Mouse (Mus musculus) yolk sac, embryonic 10.5 days (tissue): Measurements from ENCODE around the gene Snx21.
"Not testable (repeated sequence)": the region's sequence is repeated elsewhere in the genome, so short reads cannot be mapped to it uniquely, and the experiment has no call there.

Experiments used
- DNase-seq: peaks from one replicate; pipeline ENCODE4 v3.0.0-alpha.2; 2017; ENCODE audit warnings: low spot score

The Snx21 gene

DNA sequence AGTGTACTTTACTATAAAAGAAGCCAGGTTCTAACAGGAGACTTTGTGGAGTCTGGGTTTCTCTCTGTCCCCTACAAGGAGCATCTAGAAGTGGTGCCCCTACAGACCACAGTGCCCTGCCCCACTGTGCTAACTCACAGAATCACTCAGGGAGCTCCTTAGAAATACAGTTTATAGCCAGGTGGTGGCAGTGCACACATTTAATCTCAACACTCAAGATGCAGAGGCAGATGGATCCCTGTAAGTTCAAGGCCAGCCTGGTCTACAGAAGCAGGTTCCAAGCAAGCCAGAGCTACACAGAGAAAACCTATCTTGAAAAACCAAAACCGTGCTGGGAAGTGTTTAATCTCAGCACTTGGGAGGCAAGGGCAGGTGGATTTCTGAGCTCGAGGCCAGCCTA is 8.1 kb downstream of the Snx21 start:
- no peak for DNase-seq

DNA sequence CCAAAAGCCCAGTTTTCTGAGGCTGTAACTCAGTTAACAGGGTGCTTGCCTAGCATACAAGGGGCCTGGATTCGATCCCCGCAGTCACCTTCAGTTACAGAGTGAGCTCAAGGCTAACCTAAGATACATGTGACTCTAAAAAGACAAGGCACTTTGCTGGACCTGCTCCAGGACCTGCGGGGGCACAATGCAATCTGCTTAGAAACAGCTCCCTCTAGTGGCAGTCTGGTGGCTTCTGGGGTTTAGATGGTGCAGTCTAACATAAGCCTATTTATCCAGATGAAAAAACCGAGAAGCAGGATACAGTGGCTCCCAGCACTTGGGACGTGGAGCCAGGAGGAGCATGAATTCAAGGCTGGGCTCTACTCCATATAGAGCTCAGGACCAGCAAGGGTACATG is 8.7 kb downstream of the Snx21 start:
- DNase-seq, result no peak

DNA sequence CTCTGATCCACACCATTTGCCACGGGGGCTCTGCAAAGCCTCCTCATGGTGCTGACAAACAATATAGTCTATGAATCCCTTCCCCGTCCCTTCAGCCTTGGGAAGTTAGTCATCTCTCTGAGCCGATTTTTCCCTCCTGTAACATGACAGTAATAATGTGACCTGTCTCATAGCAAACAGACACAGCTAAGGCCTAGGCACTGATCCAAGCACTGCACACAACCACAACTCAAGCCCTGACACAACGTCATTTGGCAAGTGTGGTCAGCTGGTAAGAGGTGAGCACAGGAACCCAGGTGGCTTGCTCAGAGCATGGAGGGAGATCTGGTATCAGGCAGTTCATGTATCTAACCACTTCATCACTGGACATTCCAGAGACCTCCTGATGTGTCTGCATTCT is 10.2 kb downstream of the Snx21 start:
- DNase-seq, result no peak

DNA sequence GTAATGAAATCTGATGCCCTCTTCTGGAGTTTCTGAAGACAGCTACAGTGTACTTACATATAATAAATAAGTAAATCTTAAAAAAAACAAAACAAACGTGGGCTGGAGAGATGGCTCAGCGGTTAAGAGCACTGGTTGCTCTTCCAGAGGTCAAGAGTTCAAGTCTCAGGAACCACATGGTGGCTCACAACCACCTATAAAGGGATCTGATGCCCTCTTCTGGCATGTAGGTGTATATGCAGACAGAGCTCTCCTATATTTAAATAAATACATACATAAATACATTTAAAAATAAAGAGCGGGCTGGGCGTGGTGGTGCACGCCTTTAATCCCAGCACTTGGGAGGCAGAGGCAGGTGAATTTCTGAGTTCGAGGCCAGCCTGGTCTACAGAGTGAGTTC is 12.9 kb downstream of the Snx21 start:
- DNase-seq, result not testable (repeated sequence)

DNA sequence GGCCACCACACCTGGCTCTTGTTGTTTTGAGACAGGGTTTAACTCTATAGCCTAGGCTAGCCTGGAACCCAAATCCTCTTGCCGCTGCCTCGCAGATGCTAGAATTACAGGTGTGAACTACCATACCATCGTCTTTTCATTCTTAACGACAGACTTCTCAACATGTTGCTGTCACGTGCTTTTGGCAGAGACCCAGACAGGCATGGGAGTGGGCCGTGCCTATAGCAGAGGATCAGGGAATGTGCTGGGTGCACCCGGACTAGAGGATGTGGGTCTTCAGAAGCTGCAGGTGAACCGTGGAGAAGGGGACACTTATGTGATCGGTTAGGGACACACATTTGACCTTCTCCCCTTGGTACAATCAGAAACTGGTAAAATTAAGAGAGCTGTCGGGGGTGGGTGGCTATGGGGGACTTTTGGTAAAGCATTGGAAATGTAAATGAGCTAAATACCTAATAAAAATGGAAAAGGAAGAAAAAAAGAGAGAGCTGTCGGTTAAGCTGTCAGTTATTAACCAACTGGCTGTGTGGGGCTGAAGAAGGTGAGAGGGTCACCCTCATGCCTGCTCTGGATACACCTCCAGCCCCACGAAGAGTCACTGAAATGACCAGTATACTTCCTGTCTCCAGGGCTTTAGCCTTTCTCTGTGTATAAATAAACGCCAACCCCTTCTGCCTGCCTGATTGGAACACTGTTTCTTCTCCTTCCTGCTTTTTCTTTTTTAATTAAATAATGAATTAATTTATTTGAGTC is 14.8 kb downstream of the Snx21 start:
- DNase-seq, result no peak

DNA sequence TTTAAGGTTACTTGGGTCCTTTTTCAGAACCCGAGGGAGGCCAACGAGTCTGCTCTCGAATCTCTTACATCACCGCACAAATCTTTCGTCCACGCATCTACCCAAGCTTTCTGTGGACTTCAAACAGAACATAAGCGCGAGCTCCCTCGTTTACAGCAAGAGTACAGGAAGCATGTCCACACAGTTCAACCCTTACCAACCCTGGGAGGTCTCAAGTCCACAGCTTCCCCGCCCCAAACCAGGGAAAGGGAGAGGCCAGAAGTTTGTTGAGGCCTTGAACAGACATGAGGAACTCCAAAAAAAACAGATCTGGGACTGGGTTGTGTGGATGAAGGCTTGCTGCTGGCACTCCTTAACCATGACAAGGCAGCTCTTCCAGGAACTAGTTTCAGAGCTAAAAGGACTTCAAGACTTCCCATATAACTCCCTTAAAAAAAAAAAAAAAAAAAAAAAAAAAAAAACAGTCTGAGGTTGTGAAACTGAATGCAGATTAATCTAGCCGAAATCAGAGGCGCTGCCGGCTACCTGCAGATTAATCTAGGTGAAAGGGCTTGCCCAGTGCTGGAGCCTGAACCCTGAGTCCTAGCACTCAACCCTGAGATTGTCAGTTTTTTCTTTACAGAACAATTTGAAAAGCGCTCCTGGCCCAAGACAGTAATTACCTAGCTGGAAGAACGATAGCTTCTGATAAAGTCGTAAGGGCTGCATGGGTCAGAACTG is 17.7 kb downstream of the Snx21 start:
- DNase-seq, result no peak

DNA sequence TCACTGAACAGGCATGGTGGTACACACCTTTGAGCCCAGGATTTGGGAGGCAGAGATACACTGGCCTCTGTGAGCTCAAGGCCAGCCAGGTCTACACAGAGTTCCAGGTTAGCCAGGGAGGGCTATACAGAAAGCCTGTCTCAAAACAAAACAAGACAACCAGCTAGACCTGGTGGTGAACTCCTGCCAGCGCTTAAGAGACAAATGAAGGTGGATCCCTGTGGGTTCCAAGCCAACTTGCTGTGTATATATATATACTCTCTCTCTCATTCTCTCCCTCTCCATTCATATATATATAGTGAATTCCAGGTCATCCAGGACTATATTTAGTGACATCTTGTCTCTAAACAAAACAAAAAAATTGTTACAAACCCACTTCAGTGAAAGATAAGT is 18.3 kb downstream of the Snx21 start:
- no peak for DNase-seq

DNA sequence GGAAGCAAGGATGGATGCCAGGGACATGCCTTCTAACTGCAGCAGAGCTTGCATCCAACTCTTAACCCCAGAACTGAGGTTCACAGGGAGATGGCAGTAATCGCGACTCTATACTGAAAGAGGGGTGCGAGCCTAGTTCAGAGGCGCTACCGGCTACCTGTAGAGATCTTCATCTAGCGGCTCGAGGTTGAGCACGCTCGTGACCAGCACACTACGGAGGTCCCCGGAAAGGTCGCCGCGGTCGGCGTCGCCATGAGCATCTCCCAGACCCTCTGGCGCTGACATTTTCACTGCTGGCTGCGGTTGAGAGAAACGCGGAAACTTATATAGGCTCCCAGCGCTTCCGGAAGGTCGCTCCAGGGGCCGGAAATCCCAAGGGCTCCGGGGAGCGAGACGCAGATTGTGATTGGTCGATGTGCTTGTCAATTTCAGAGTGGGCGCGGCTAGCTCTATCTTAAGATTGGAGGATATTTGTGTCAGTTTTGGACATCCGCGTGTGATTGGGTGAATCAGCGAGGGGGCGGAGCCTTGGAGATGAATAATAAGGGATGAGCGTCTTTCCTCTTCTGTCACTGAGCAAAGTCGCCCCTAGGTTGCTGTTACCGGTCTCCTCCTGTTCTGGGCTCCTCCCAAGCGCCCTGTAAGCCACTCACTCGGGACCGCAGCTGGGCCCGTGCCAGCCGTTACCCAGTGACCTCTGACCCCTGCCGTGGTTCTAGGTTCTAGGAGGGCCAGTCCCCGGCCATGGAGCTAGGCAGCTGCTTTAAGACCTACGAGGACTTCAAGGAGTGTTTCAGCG is 19.1 kb downstream of the Snx21 start, which contains the start of the genes Acot8 and Zswim3:
TSS of gene Acot8 (minus strand) at position 350 of the 799 bp plus-strand sequence.
TSS of gene Zswim3 (plus strand) at position 566 of the 799 bp plus-strand sequence.
- DNase-seq, result peak; percentile 99

DNA sequence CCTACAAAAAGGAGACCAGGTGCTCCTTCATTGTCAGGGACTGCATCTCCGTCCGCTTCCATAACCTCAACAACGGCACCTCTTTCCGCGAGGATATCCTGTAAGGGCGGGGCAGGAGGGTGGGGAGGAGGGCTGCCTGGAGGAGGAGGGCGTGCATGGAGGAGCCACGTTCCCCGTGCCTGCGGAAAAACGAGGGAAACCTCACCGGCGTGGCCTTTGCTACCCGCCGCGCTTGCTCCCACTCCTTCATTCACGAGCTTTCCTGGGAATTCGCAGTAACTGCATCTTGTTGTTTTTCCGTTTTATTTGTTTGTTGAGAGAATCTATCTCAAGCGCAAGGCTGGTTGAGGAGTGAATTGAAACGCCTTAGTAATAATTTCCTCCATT is 19.7 kb downstream of the Snx21 start:
- DNase-seq, result no peak

DNA sequence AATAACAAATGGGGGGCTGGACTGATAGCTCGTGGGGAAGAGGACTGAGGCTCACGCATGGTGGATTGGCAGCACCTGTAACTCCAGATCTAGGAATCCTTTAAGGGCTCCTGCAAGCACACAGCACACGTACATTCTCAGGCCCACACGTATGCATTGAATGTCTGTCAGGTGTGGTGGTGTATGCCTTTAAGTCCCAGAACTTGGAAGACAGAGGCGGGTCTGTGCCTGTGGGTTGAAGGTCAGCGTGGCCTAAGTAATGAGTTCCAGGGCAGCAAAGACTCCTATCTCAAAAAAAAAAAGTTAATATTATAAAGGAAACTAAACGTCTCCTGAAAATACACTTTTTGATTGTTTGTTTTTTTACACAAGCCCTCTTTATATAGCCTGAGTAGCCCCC is 21.0 kb downstream of the Snx21 start:
- peak; percentile 51 for DNase-seq

DNA sequence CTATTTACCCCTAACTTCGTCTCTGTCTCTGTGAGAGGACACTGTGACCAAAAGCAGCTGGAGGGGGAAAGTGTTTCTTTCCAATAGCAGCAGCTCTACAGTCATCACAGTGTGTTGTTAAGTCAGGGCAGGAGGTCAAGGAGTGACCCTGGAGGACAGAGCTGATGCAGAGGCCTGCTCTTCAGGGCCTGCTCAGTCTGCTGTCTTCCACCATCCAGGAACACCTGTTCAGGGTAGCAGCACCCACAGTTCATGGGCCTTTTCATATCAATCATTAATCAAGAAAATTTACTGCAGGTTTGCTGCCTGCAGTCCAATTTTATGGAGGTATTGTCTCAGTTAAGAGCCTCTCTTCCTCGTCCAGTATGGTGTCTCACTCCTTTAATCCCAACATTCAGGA is 27.9 kb downstream of the Snx21 start:
- no peak for DNase-seq

DNA sequence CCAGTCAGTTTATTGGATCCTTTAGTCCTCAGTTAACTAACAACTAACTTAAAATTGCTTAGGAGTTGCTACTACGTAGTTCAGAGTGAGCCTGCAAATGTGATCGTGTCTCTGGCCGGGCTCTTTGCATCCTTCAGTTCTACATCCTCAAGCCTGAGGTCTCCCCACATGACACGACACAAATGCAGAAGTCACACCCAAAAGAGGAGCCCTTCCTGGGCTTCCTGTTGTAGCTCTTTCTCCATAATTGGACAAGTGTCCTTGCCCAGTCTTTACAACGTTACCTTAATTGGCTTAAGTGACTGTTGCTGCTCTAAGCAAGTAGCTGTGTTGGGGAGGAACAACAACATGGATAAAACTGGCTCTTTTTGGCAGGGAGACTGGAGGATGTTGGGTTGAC is 29.7 kb downstream of the Snx21 start:
- DNase-seq, result no peak

DNA sequence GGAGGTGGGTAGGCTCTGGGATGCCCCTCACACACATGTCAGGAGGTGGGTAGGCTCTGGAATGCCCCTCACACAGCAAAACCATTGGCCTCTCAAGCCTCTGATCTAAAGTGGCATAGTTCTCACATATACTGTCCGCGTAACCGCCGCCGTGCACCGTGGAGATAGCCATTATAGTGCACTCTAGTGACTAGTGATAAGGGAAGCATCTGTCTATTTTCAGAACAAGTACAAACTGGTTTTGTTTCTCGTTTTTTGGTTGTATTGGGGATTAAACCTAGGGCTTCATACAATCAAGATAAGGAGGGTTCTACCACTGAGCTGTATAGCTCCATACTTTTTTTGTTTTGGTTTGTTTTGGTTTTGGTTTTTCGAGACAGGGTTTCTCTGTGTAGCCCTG is 30.2 kb downstream of the Snx21 start:
- no peak for DNase-seq

DNA sequence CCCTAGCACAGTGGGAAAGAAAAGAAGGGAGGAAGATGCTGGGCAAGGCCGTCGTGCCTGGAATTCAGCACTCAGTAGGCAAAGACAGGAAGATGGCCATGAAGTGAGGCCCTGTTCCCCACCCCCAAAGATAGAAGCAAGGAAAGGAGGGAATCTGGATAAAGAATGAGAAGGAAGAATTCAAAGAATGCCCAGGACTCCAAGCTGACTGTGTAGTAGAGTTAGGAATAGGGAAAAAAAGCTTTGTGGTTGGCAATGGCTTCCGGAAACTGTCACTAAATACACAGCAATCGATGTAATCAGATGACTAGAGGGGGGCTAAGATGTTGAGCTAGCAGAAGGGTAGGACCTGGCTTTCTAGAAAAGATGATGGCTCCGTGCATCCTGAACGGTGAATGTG is 31.6 kb downstream of the Snx21 start:
- DNase-seq, result no peak

DNA sequence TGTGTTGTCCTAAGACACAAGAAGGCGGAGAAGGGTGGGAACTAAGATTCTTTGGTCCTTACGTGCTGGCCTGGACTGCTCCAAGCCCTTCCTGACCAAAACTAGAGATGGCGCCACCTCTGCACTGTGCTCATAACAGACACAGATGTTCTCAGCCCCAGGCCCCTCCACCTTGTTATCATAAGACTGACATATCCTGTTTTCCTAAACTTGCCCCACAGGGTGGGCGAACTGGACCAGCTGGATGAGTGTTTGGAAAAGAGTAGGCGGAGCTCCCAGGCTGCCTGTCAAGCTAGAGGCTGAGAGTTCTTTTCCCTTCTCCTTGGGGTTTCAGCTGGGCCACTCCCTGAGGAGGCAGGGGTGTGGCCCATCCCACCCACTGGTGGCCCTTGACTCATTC is 32.1 kb downstream of the Snx21 start:
- no peak for DNase-seq

DNA sequence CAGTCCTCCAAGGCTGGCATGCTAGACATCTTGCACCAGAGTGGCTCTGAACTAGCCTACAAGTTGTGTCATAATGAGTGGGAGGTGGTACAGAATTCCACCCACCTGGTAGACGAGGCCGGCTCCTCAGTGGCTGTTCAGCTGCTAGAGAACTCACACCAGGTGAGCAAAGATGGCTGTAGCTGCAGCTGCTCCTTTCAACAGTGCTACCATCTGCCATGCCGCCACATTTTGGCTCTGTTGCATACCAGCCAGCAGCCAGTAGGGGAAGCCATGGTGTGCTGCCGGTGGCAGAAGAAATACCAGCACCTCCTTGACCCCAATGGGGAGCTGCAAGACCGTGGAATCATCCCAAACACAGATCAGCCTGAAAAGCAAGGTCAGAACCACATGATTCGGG is 35.4 kb downstream of the Snx21 start:
- no peak for DNase-seq

DNA sequence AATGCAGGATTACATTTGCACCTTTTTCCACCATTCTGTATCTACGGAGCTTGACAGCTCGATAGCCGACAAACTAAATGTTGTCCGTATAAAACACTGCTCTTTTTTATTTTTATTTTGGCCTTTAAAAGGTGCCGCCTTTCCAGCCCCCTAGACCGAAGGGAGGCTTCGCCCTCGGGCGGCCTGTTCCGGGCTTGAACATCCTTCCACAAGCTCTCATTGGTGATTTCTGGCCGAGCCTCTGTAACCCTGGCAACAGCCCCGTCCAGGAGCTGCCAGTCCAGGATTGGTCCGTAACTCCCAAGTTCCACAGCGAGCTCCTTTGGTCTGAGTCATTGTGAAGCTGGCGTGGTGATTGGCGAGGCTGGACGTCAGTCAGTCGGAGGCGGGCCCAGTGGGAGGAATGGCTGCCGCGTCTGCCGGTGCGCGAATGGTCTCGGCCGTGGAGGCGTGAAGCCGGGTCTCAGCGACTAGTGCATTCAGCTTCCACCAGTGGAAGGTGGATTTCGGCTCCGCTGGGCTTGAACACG is 37.1 kb downstream of the Snx21 start, which contains the start of gene Zswim1:
TSS of gene Zswim1 (plus strand) at position 51 of the 530 bp plus-strand sequence.
- DNase-seq, result peak; percentile 98

DNA sequence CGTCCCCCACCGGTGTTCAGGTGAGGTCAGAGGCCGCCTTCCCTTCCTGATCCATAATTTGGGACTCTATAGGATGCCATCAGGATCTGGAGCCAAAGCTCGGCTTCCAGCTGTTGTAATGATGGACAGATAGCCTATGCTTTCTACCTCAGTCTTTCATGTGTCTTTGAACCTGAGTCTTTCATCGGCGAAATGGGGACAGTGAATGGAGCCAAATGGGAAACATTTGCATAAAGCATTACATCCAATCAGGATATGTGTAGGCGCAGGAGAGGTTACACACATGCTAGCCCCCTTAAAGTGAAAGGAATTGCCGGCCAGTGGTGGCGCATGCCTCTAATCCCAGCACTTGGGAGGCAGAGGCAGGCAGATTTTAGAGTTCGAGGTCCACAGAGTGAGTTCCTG is 37.6 kb downstream of the Snx21 start:
- peak; percentile 60 for DNase-seq

DNA sequence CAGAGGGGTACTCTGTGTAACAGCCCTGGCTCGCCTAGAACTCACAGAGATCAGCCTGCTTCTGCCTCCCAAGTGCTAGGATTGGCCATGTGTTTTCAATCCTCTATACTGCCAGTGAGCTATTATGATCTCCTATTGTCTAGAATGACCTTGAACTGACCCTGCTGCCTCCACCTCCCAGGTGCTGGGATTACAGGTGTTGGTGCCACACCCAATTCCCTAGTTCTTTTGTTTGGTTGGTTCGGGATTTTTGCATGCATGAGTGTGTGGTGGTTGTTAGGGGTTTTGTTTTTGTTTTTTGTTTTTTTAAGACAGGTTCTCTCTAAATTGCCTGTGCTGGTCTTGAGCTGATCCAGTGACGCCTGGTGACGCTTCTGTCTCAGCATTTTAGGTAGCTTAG is 38.3 kb downstream of the Snx21 start:
- DNase-seq, result no peak

DNA sequence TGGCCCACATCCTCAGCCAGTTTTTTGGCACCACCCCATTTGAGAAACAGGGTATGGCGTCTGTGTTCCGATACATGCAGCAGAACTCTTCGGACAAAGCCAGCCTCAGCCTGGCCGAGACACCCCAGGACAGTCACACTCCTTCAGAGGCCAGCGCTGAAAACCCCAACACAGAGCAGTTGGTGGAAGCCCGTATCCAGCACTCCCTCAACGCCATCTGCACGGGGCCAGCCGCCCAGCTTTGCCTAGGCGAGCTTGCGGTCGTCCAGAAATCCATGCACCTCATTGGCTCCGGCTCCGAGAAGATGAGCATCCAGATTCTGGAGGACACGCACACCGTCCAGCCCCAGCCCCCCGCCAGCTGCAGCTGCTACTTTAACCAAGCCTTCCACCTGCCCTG is 39.9 kb downstream of the Snx21 start:
- no peak for DNase-seq

DNA sequence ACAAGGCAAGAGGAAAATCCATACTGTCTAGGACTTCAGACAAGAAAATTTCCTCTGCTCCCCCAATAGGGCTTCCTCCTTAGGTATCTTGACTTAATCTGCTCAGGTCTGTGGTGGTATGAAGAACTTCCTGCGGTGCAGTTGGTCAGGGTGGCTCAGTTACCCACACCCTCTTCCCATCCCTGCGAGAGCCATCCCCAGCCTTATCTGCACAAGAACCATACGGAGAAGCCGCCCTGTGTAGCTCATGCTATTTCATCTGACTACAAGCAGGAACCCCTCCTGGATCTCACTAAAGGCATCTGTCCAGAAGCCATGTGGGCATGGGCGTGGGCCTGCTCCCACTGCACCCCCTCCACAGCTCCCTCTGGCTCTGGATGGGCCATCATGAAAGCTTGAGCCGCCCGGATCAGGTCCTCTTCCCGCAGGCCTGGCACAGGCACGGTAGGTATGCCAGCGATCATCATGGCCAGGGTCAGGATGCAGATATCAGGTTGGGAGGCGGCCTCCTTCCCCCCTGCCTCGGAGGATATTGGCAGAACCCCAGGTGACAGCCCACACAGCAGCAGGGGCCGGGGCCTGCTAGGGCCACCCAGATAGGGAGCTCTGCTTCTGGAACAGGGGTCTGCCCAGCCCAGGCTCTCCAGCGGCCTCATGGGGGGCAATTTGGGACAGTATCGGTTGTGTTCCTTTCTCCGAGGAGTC is 41.7 kb downstream of the Snx21 start:
- DNase-seq, result no peak

DNA sequence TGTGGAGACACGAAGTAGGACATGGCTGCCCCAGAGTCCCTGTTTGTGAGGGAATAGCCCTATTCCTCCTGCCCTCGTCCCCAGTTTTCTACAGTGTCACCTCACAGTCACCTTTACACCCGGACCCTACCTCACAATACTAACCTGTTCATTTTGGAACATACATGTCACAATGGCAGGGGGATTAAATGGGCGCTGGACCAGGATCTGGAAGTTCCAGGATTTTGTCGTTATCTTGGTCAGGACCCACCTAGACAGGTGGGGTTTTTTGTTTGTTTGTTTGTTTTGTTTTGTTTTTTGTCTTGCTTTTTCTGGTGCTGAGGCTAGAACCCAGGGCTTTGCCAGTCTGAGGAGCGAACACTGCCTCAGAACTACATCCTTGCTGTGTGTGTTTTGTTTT is 42.8 kb downstream of the Snx21 start, which contains the start of gene Spata25:
TSS of gene Spata25 (minus strand) at position 101 of the 400 bp plus-strand sequence.
- no peak for DNase-seq
